Mouse (Mus musculus) spleen, postnatal 14 days (tissue): ENCODE data around the gene Dnah2.

Experiments
- DNase-seq, 2 experiments: peaks; one replicate each; pipeline ENCODE4 v3.0.0; 2021 to 2022; ENCODE audit warnings: low spot score in 2 of 2

Dnah2 gene

GRCm38 (mm10) chr11:69469301-69469700 lies 79.6 kb downstream of the Dnah2 start:
- DNase-seq, result no peak

DNA sequence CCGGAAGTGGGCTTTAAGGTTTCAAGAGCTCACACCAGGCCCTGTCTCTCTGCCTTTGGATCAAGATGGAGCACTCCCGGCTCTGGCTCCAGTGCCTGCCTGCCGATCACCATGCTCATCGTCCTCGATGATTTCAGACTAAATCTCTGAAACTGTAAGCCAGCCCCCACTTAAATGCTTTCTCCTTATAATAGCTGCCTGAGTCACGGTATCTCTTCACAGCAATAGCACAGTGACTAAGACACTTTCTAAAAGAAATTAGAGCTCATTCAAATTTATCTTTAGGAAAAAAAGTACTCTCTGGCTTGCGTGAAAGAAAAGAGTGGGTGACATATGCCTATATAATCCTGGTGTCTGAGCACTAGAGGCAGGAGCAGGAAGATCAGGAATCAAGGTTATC lies 84.9 kb downstream of the Dnah2 start:
- no peak for DNase-seq

GRCm38 (mm10) chr11:69461568-69461967 lies 87.3 kb downstream of the Dnah2 start:
- DNase-seq, result no peak

- no peak for DNase-seq
Measured at GRCm38 (mm10) chr11:69459883-69460282, 89.0 kb downstream of the Dnah2 start.

GRCm38 (mm10) chr11:69457006-69457579 lies 91.8 kb downstream of the Dnah2 start:
- DNase-seq, result no peak

GRCm38 (mm10) chr11:69452114-69452867 lies 96.6 kb downstream of the Dnah2 start:
- DNase-seq, result no peak

GRCm38 (mm10) chr11:69447299-69447698 lies 101.6 kb downstream of the Dnah2 start:
- DNase-seq, result no peak

DNA sequence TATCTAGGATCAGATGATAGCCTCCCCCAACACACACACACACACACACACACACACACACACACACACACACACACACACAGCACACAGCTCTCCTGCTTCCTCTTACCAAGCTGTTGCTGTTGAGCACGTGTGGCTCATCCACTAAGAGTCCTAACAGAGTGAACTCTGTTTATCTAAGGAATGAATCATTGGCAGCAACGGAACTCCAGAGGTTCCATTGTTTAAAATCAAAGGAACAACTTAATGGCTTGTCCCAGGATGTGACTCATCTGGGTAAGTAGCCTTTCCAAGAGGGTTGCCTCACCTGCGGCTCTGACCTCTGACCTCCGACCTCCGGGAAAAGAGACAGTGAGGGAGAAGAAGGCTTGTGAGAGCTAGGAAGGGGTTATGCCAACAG lies 105.6 kb downstream of the Dnah2 start:
- DNase-seq, result no peak

DNA sequence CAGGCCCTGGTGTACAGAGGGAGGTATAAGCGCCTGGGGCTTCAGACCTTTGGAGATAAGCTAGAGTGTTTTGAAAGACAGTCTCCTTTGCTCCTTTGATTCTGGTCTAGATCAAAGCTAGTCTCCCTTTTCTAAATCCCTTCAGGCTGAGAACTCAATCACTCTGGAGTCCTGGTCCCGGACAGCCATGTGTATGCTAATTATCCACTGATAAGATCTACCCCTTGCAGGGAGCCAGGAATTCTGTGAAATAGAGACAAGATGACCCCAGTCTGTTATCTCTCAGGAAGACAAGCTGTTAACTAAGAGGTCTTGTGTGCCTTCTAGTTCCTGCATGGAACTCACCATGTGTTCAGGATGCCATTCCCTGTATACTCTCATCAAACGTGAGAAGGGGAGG lies 111.6 kb downstream of the Dnah2 start:
- DNase-seq, result no peak

GRCm38 (mm10) chr11:69433189-69433588 lies 115.7 kb downstream of the Dnah2 start:
- DNase-seq, result no peak

GRCm38 (mm10) chr11:69432640-69432982 lies 116.3 kb downstream of the Dnah2 start:
- DNase-seq, result no peak

GRCm38 (mm10) chr11:69431829-69432639 lies 116.9 kb downstream of the Dnah2 start:
- DNase-seq, result peak in 1 of 2 experiments; percentile 45

DNA sequence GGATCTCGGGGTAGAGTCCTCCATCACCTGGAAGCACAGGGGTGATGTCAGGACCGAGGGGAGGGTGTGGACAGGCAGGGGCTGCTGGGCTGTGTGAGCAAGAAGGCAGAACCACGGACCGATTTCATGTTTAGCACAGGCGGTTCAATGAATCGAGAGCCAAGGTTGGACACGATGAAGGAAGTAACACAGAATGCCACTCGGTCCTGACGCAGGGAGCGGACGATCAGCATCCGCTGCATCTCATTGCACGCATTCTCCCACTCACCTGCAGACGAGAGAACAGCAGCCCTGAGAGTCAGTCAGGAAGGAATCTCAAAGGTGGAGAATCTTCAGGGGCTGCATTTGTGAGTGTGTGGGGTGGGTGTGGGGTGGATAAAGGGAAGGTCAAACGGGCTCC lies 118.3 kb downstream of the Dnah2 start:
- DNase-seq, result no peak

GRCm38 (mm10) chr11:69429313-69429712 lies 119.6 kb downstream of the Dnah2 start:
- no peak for DNase-seq

DNA sequence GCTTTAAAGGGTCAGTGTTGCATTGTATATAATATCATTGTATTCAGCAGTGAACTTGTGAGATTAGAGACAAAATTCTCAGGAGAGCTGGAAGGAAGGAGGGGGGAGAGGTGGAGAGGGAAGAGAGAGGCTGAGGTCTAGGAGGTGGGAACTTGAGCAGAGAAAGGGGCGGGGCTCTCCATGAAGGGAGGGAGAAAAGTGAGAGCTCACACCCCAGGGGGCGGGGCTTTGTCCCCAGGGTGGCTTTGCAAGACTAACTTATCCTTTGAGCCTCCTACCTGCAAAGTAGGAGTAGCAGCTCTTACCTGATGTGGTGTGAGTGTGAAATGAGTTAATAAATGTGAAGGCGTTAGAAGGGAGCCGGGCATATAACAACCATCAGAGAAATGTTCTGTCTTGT lies 120.2 kb downstream of the Dnah2 start:
- DNase-seq, result no peak

DNA sequence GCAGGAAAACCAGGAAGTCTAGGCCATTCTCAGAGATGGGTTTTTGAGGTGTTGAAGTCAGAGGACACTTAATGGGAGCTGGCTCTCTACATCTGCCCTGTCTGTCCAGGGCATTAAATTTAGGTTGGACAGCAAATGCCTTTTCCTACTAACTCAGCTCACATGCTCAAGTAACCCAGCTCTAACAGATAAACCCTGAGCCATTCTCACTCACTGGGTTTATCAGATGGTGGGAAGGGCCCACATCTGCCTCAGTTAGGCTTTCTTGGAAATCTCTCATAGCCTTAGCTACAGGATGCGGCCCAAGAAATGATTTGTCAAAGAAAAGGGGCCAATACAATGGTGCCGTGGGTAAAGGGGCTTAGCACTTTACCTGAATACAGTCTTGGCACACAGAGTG lies 122.7 kb downstream of the Dnah2 start:
- no peak for DNase-seq

DNA sequence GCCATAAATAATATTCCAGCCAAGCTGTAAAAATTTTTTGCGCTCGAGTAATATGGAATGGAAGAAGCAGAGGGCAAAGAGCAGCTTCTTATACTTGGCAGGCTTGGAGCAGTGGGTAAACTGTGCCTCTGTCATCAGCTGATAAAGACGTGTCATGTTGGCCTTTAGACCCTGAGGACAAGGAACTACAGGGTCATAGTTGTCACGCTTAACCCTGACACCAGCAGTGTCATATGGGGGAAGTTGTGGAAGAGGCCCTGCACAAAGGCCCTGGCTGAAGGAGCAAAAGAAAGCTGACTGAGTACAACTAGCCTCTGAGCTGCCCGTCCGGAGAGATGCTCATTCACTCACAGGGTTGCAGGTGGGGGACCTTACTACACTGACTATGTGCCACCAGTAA lies 125.0 kb downstream of the Dnah2 start:
- no peak for DNase-seq

DNA sequence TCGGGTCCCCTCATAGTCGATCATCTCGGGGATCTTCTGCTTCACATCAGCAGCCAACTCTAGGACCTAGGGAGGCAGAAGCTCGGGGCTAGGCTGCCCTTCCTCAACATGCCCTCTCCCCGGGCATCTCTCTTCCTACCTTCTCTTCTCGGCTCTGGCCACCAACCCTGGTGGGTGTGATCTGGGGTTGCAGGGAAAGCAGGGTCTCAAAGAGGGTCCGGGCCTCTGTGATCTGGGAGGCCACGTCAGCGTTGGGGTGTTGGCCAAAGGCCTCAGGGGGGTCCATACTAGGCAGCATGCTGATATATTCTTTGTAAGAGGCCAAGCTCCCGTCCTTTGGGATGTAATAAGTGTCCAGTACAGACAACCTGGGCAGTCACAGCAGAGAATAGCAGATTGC lies 126.1 kb downstream of the Dnah2 start:
- DNase-seq, result no peak

- no peak for DNase-seq
Measured at GRCm38 (mm10) chr11:69421131-69421977, 127.6 kb downstream of the Dnah2 start.

GRCm38 (mm10) chr11:69420554-69421000 lies 128.3 kb downstream of the Dnah2 start:
- DNase-seq, result no peak

GRCm38 (mm10) chr11:69419813-69420553 lies 128.9 kb downstream of the Dnah2 start:
- no peak for DNase-seq
